ENCODE assay signal across 25 mouse cellular contexts in genomic region chr15:59716872-59717271, GRCm38 (mm10).
DNase-seq lines count a peak whose midpoint lies in the region; ATAC-seq and TF ChIP-seq lines count a peak whose summit lies in the region.
"Had no signal": no experiment of that assay in that cellular context is flagged by ENCODE, and none has a peak within 500 bp of the region (broad histone marks: within the 10 kb centered on the region; RNA-seq: fewer than 3 reads in every experiment).

No protein-coding gene starts in this region.

- peak; percentile 40 for DNase-seq in liver, adult 2 months (ENCODE audit: extremely low read depth, low read depth, low spot score)
- DNase-seq in liver, embryonic 11.5 days (ENCODE audit: low spot score), result no peak
- DNase-seq in thymus, postnatal 0 days (ENCODE audit: low spot score), result peak; percentile 53
- DNase-seq in thymus, adult 18-20 months, result no peak
- DNase-seq in liver, embryonic 13.5 days, result no peak
- DNase-seq in forebrain, embryonic 14.5 days (ENCODE audit: low spot score), result no peak
- no peak for DNase-seq in layer of hippocampus, adult 2 months (ENCODE audit: low spot score in 2 of 2)
- DNase-seq: adrenal gland, postnatal 25 days; cerebellum, adult 11-12 months; cerebellum, postnatal 10 days; gastrocnemius, adult 2 months; heart, postnatal 4 days; kidney, adult 18-20 months; kidney, postnatal 4 days; layer of hippocampus, adult 9-11 months had no signal

- H3K9ac ChIP-seq in liver, adult 2 months (ENCODE audit: low read depth, low read length), result no peak overlapping the region
- H3K9ac ChIP-seq in liver, embryonic 11.5 days (ENCODE audit: low read depth, low read length), result no peak overlapping the region
- H3K9ac ChIP-seq in liver, embryonic 13.5 days, result no peak overlapping the region
- no peak overlapping the region for H3K9ac ChIP-seq in forebrain, embryonic 14.5 days (ENCODE audit: low read length)
- H3K9ac ChIP-seq: embryonic facial prominence, embryonic 12.5 days; forebrain, embryonic 12.5 days; hindbrain, embryonic 14.5 days; limb, embryonic 13.5 days had no signal

- no peak overlapping the region for H3K4me3 ChIP-seq in liver, adult 2 months (ENCODE audit: insufficient read depth, low read depth, low read length)
- H3K4me3 ChIP-seq in liver, embryonic 11.5 days (ENCODE audit: low read depth, low read length), result no peak overlapping the region
- H3K4me3 ChIP-seq in liver, embryonic 13.5 days (replicated peaks), result no peak overlapping the region
- no peak overlapping the region for H3K4me3 ChIP-seq in forebrain, embryonic 14.5 days (ENCODE audit: low read depth, low read length)
- no peak overlapping the region for H3K4me3 ChIP-seq in layer of hippocampus, adult 2 months
- H3K4me3 ChIP-seq: embryonic facial prominence, embryonic 12.5 days; erythroblast, embryonic 14.5 days; forebrain, embryonic 12.5 days; gastrocnemius, adult 2 months; heart, embryonic 10.5 days; limb, embryonic 13.5 days; myocyte had no signal

- no peaks in the 10 kb centered on the region for H3K79me2 ChIP-seq in liver, adult 2 months (ENCODE audit: control insufficient read depth, insufficient read depth, low read length)

- TF ChIP-seq POLR2A in liver, adult 2 months (IDR thresholded peaks at IDR 0.05; ENCODE audit: extremely low read depth, insufficient read depth, low read length), result no peak

- TF ChIP-seq CTCF in liver, adult 2 months (IDR thresholded peaks at IDR 0.05; ENCODE audit: low read depth, low read length), result no peak
- no peak for TF ChIP-seq CTCF in layer of hippocampus, adult 2 months (conservative IDR thresholded peaks at IDR 0.05)

- H3K27me3 ChIP-seq in liver, adult 2 months (ENCODE audit: control insufficient read depth, insufficient read depth, low read length), result no peaks in the 10 kb centered on the region
- no peaks in the 10 kb centered on the region for H3K27me3 ChIP-seq in liver, embryonic 11.5 days (replicated peaks; ENCODE audit: control insufficient read depth, insufficient read depth, low read length)
- H3K27me3 ChIP-seq in liver, embryonic 13.5 days, result no peaks in the 10 kb centered on the region
- H3K27me3 ChIP-seq in forebrain, embryonic 14.5 days (replicated peaks; ENCODE audit: control insufficient read depth, insufficient read depth, low read length), result no peaks in the 10 kb centered on the region
- H3K27me3 ChIP-seq: embryonic facial prominence, embryonic 12.5 days; forebrain, embryonic 12.5 days; limb, embryonic 13.5 days had no signal

- ATAC-seq in liver, embryonic 11.5 days (replicated peaks; ENCODE audit: low FRiP score), result no peak
- peak; percentile 58; the same call in 1 of the 2 replicates for ATAC-seq in liver, embryonic 13.5 days (ENCODE audit: low read depth)
- peak; percentile 18; the same call in 1 of the 2 replicates for ATAC-seq in megakaryocyte progenitor cell, adult 5-6 weeks (replicated peaks; ENCODE audit: poor library complexity)
- no peak for ATAC-seq in forebrain, embryonic 14.5 days
- ATAC-seq: inflammation-experienced regulatory T-cells, adult 6 months; midbrain, embryonic 16.5 days had no signal

- no peak overlapping the region for H3K4me2 ChIP-seq in liver, embryonic 11.5 days
- no peak overlapping the region for H3K4me2 ChIP-seq in liver, embryonic 13.5 days
- no peak overlapping the region for H3K4me2 ChIP-seq in forebrain, embryonic 14.5 days (ENCODE audit: low read length)
- H3K4me2 ChIP-seq: embryonic facial prominence, embryonic 12.5 days; forebrain, embryonic 12.5 days; hindbrain, embryonic 14.5 days; limb, embryonic 13.5 days had no signal

- peaks cover 3% of the 10 kb centered on the region for H3K4me1 ChIP-seq in liver, adult 2 months (ENCODE audit: control insufficient read depth, insufficient read depth, low read length)
- H3K4me1 ChIP-seq in liver, embryonic 11.5 days (replicated peaks; ENCODE audit: control insufficient read depth, insufficient read depth, low read length), result no peaks in the 10 kb centered on the region
- H3K4me1 ChIP-seq in liver, embryonic 13.5 days (replicated peaks), result peaks cover 14% of the 10 kb centered on the region
- no peaks in the 10 kb centered on the region for H3K4me1 ChIP-seq in forebrain, embryonic 14.5 days (ENCODE audit: control insufficient read depth, insufficient read depth, low read length)
- H3K4me1 ChIP-seq: forebrain, embryonic 12.5 days had no signal

- no peaks in the 10 kb centered on the region for H3K9me3 ChIP-seq in liver, embryonic 11.5 days (ENCODE audit: control insufficient read depth, low read length)
- H3K9me3 ChIP-seq in liver, embryonic 13.5 days (replicated peaks), result no peaks in the 10 kb centered on the region
- no peaks in the 10 kb centered on the region for H3K9me3 ChIP-seq in forebrain, embryonic 14.5 days (replicated peaks; ENCODE audit: control insufficient read depth, low read length)
- H3K9me3 ChIP-seq: embryonic facial prominence, embryonic 12.5 days; forebrain, embryonic 12.5 days; heart, embryonic 10.5 days; limb, embryonic 13.5 days had no signal

- WGBS in liver, adult 2 months, result 22% methylated on average over 6 of the region's 6 CpGs
- WGBS in liver, embryonic 11.5 days, result 55% methylated on average over 6 of the region's 6 CpGs
- WGBS in liver, embryonic 13.5 days (ENCODE audit: insufficient replicate concordance), result 37% methylated on average over 6 of the region's 6 CpGs
- WGBS in forebrain, embryonic 14.5 days, result 74% methylated on average over 6 of the region's 6 CpGs

- H3K36me3 ChIP-seq in liver, adult 2 months (ENCODE audit: control insufficient read depth, insufficient read depth, low read length), result no peaks in the 10 kb centered on the region
- no peaks in the 10 kb centered on the region for H3K36me3 ChIP-seq in liver, embryonic 11.5 days (ENCODE audit: control insufficient read depth, insufficient read depth, low read length)
- no peaks in the 10 kb centered on the region for H3K36me3 ChIP-seq in liver, embryonic 13.5 days
- H3K36me3 ChIP-seq in forebrain, embryonic 14.5 days (ENCODE audit: control insufficient read depth, insufficient read depth, low read length), result no peaks in the 10 kb centered on the region
- H3K36me3 ChIP-seq: embryonic facial prominence, embryonic 12.5 days; forebrain, embryonic 12.5 days; heart, embryonic 10.5 days; limb, embryonic 13.5 days had no signal

- no peak overlapping the region for H3K27ac ChIP-seq in liver, adult 2 months (replicated peaks; ENCODE audit: insufficient read depth, low read depth, low read length)
- H3K27ac ChIP-seq in liver, embryonic 11.5 days (ENCODE audit: low read depth, low read length), result no peak overlapping the region
- H3K27ac ChIP-seq in liver, embryonic 13.5 days, result peak overlapping the region; percentile 58
- H3K27ac ChIP-seq in forebrain, embryonic 14.5 days (ENCODE audit: low read depth, low read length), result no peak overlapping the region
- H3K27ac ChIP-seq in layer of hippocampus, adult 2 months, result no peak overlapping the region
- H3K27ac ChIP-seq: embryonic facial prominence, embryonic 12.5 days; forebrain, embryonic 12.5 days; gastrocnemius, adult 2 months; heart, embryonic 10.5 days; hindbrain, embryonic 14.5 days; limb, embryonic 13.5 days had no signal

Comparison
In these comparisons a context has a peak if more than half of its experiments do, and no peak if none do; other contexts are left out.
1. DNase-seq: peak in liver, adult 2 months (single experiment) and thymus, postnatal 0 days (single experiment); none in liver, embryonic 11.5 days (single experiment), thymus, adult 18-20 months (0 of 2), liver, embryonic 13.5 days (single experiment), forebrain, embryonic 14.5 days (single experiment) and layer of hippocampus, adult 2 months (0 of 2).
2. ATAC-seq: peak in liver, embryonic 13.5 days (single experiment) and megakaryocyte progenitor cell, adult 5-6 weeks (single experiment); none in liver, embryonic 11.5 days (single experiment) and forebrain, embryonic 14.5 days (single experiment).